Mouse (Mus musculus) heart, adult 2 months (tissue): Measurements from ENCODE around the gene Gda.

Experiments
- CTCF ChIP-seq: fragments of 200-600 bp; IDR thresholded peaks from 2 replicates; pipeline ENCODE4 v1.8.1; 2022; ENCODE audit warnings: antibody characterized with exemption, mild to moderate bottlenecking, moderate library complexity
- POLR2A ChIP-seq: fragments of 200-500 bp; IDR thresholded peaks from 2 replicates; pipeline ENCODE4 v1.6.1; 2011; ENCODE audit warnings: mild to moderate bottlenecking, low read depth, low read length, control low read depth; ENCODE audit not compliant: insufficient read depth

DNA sequence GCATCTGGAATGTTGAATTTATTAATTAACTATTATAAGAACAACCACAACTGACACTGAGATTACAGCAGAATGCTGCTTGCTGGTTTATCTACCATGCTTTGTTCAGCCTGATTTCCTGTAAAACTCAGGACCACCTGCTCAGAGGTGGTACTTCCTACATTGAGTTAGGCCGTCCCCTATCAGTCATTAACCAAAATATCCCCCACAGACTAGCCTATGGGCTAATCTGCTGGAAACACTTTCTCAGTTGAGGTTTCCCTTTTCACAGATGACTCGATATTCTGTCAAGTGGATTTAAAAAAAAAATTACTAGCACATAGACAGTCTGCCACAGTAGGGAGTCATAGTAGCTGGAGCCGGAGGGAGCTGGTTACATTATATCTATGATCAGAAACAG, 31.5 kb downstream of the Gda start:
- TF ChIP-seq POLR2A (no peak), CTCF (no peak)
